Mouse (Mus musculus): ENCODE data around the gene Mfsd11. TPM values are rescaled to one million over a fixed set of nuclear protein-coding genes. Genes with fewer than 3 reads are reported as not detected.
"Not testable (repeated sequence)": the region's sequence is repeated elsewhere in the genome, so short reads cannot be mapped to it uniquely, and the experiment has no call there.

Mfsd11 gene
- polyA plus RNA-seq, 1 experiment, result 24.2 TPM

DNA sequence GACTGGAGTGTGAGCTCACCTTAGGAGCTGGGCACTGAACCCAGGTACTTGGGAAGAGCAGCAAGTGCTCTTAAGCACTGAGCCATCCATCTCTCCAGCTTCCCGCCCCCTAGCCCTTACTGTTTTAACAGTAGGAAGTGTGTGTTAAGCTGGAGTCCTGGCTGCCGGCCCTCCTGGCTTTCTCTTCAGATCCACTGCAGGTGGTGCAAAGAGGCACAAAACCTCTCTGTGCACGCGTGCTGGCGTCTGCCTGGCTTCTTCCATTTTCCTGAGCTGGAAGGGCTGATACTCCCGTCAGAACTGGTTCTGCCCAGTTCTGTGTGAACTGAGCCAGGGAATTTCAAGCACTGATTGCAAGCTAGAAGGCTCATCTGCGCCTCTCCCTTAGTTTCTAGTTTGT lies 28.6 kb downstream of the Mfsd11 start:
- H3K4me1 ChIP-seq, result peaks cover 8% of the 10 kb centered on the region

GRCm38 (mm10) chr11:116881440-116881839 lies 29.2 kb downstream of the Mfsd11 start:
- no peak overlapping the region for H3K4me3 ChIP-seq (replicated peaks)
- peaks cover 38% of the 10 kb centered on the region for H3K27me3 ChIP-seq (replicated peaks)
- no peaks in the 10 kb centered on the region for H3K36me3 ChIP-seq (replicated peaks; ENCODE audit: low read length)
- no peaks in the 10 kb centered on the region for H3K9me3 ChIP-seq
- TF ChIP-seq GATA1 (IDR thresholded peaks at IDR 0.05; ENCODE audit: borderline replicate concordance, low read length) (no peak), FLI1 (IDR thresholded peaks at IDR 0.05; ENCODE audit: low read length) (no peak)
- peaks cover 8% of the 10 kb centered on the region for H3K4me1 ChIP-seq

More for the DNA sequence above, 28.6 kb downstream of the Mfsd11 start:
- H3K27me3 ChIP-seq (replicated peaks), result peaks cover 36% of the 10 kb centered on the region
- H3K36me3 ChIP-seq (replicated peaks; ENCODE audit: low read length), result peaks cover 2% of the 10 kb centered on the region
- H3K4me3 ChIP-seq (replicated peaks), result no peak overlapping the region
- peaks cover 3% of the 10 kb centered on the region for H3K9me3 ChIP-seq
- TF ChIP-seq GATA1 (IDR thresholded peaks at IDR 0.05; ENCODE audit: borderline replicate concordance, low read length) (no peak), FLI1 (IDR thresholded peaks at IDR 0.05; ENCODE audit: low read length) (no peak)

GRCm38 (mm10) chr11:116882446-116882845 lies 30.2 kb downstream of the Mfsd11 start:
- Histone ChIP-seq H3K4me1 (peaks cover 8% of the 10 kb centered on the region), H3K9me3 (no peaks in the 10 kb centered on the region), H3K36me3 (replicated peaks; ENCODE audit: low read length) (no peaks in the 10 kb centered on the region), H3K27me3 (replicated peaks) (peaks cover 46% of the 10 kb centered on the region), H3K4me3 (replicated peaks) (no peak overlapping the region)
- no peak for TF ChIP-seq GATA1 (IDR thresholded peaks at IDR 0.05; ENCODE audit: borderline replicate concordance, low read length)
- no peak for TF ChIP-seq FLI1 (IDR thresholded peaks at IDR 0.05; ENCODE audit: low read length)

DNA sequence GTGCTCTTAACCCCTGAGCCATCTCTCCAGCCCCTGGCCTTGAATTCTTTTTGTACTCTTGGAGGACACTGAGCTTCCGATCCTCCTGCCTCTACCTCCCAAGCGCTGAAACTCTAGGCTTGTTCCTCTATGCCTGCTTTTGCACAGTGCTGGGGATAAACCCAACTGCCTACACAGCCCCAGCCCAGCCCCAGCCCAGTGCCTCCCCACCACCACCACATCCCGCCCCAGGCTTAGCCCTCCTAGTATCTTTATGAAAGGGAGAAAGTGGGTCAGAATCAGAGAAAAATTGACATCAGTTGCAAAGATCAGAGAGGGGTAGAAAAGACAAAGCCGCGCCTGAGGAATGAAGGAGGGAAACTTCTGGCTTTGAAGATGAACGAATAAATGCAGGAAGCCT lies 31.8 kb downstream of the Mfsd11 start:
- Histone ChIP-seq H3K27me3 (replicated peaks) (peaks cover 48% of the 10 kb centered on the region), H3K9me3 (no peaks in the 10 kb centered on the region), H3K4me1 (peaks cover 8% of the 10 kb centered on the region), H3K4me3 (replicated peaks) (no peak overlapping the region), H3K36me3 (replicated peaks; ENCODE audit: low read length) (no peaks in the 10 kb centered on the region)
- TF ChIP-seq FLI1 (IDR thresholded peaks at IDR 0.05; ENCODE audit: low read length) (no peak), GATA1 (IDR thresholded peaks at IDR 0.05; ENCODE audit: borderline replicate concordance, low read length) (no peak)

GRCm38 (mm10) chr11:116885275-116886151 lies 33.3 kb downstream of the Mfsd11 start:
- H3K36me3 ChIP-seq (replicated peaks; ENCODE audit: low read length), result no peaks in the 10 kb centered on the region
- H3K9me3 ChIP-seq, result no peaks in the 10 kb centered on the region
- peaks cover 62% of the 10 kb centered on the region for H3K27me3 ChIP-seq (replicated peaks)
- peaks cover 8% of the 10 kb centered on the region for H3K4me1 ChIP-seq
- TF ChIP-seq FLI1 (IDR thresholded peaks at IDR 0.05; ENCODE audit: low read length), result no peak
- TF ChIP-seq GATA1 (IDR thresholded peaks at IDR 0.05; ENCODE audit: borderline replicate concordance, low read length), result no peak
- H3K4me3 ChIP-seq (replicated peaks), result peak overlapping the region; percentile 85

DNA sequence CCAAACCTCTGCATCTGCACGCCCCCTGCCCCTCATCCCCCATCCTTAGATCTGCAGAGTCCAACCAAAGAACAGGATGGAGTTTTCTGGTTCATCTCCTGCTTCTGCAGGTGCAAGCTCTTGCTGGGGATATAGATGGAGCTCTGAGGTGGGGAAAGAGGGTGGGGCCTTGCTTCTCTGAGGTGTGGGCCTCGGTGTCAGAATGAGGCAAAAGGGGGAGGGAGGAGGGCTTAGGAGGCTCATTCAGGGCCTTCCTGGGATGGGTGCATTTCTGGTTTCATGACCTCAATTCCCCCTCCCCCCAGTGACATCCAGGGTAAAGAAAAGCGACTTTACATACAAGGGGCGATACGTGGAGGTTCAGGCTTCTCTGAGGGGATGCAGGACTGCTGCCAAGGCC lies 34.9 kb downstream of the Mfsd11 start:
- H3K9me3 ChIP-seq, result 0 out of 2 replicates have a peak, but pooled peaks cover 4% of the 10 kb centered on the region
- H3K36me3 ChIP-seq (replicated peaks; ENCODE audit: low read length), result no peaks in the 10 kb centered on the region
- TF ChIP-seq GATA1 (IDR thresholded peaks at IDR 0.05; ENCODE audit: borderline replicate concordance, low read length) (no peak), FLI1 (IDR thresholded peaks at IDR 0.05; ENCODE audit: low read length) (no peak)
- no peak overlapping the region for H3K4me3 ChIP-seq (replicated peaks)
- peaks cover 71% of the 10 kb centered on the region for H3K27me3 ChIP-seq (replicated peaks)
- H3K4me1 ChIP-seq, result peaks cover 8% of the 10 kb centered on the region

- TF ChIP-seq FLI1 (IDR thresholded peaks at IDR 0.05; ENCODE audit: low read length), result no peak
- TF ChIP-seq GATA1 (IDR thresholded peaks at IDR 0.05; ENCODE audit: borderline replicate concordance, low read length), result no peak
- Histone ChIP-seq H3K4me1 (peaks cover 8% of the 10 kb centered on the region), H3K27me3 (replicated peaks) (peaks cover 74% of the 10 kb centered on the region), H3K4me3 (replicated peaks) (no peak overlapping the region), H3K9me3 (0 out of 2 replicates have a peak, but pooled peaks cover 4% of the 10 kb centered on the region), H3K36me3 (replicated peaks; ENCODE audit: low read length) (no peaks in the 10 kb centered on the region)
These were observed 41.5 kb downstream of the Mfsd11 start for GRCm38 (mm10) chr11:116893532-116894442.

DNA sequence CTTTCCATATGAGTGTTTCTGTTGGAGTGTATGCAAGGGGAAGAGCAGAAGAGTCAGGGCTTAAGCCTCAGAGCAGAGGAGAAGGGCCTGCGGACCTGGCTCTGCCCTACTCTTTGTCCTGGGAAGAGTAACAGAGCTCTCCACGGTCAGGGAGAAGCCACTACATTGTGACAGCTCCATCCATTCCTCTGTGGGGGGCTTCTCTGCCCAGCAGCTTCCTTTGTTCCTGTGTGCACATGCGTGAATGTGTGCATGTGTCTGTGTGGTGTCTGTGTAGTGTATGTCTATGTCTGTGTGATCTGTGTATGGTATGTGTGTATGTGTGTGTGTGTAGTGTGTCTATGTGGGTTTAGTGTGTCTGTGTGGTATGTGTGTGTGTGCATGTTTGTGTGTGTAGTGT lies 43.2 kb downstream of the Mfsd11 start:
- peaks cover 64% of the 10 kb centered on the region for H3K27me3 ChIP-seq (replicated peaks)
- H3K36me3 ChIP-seq (replicated peaks; ENCODE audit: low read length), result no peaks in the 10 kb centered on the region
- no peak overlapping the region for H3K4me3 ChIP-seq (replicated peaks)
- 0 out of 2 replicates have a peak, but pooled peaks cover 4% of the 10 kb centered on the region for H3K9me3 ChIP-seq
- no peak for TF ChIP-seq FLI1 (IDR thresholded peaks at IDR 0.05; ENCODE audit: low read length)
- TF ChIP-seq GATA1 (IDR thresholded peaks at IDR 0.05; ENCODE audit: borderline replicate concordance, low read length), result no peak
- H3K4me1 ChIP-seq, result peaks cover 8% of the 10 kb centered on the region

GRCm38 (mm10) chr11:116899247-116899646 lies 47.0 kb downstream of the Mfsd11 start:
- Histone ChIP-seq H3K4me3 (replicated peaks) (no peak overlapping the region), H3K27me3 (replicated peaks) (peaks cover 68% of the 10 kb centered on the region), H3K4me1 (peaks cover 5% of the 10 kb centered on the region; the same call in 1 of the 2 replicates), H3K9me3 (peaks cover 10% of the 10 kb centered on the region), H3K36me3 (replicated peaks; ENCODE audit: low read length) (no peaks in the 10 kb centered on the region)
- no peak for TF ChIP-seq GATA1 (IDR thresholded peaks at IDR 0.05; ENCODE audit: borderline replicate concordance, low read length)
- no peak for TF ChIP-seq FLI1 (IDR thresholded peaks at IDR 0.05; ENCODE audit: low read length)

GRCm38 (mm10) chr11:116902588-116902987 lies 50.3 kb downstream of the Mfsd11 start:
- Histone ChIP-seq H3K9me3 (peaks cover 10% of the 10 kb centered on the region), H3K27me3 (replicated peaks) (peaks cover 66% of the 10 kb centered on the region), H3K4me1 (peaks cover 16% of the 10 kb centered on the region)
- H3K4me3 ChIP-seq (replicated peaks); H3K36me3 ChIP-seq (replicated peaks; ENCODE audit: low read length): not testable (repeated sequence)
